Mouse (Mus musculus) intestine, embryonic 14.5 days (tissue): ENCODE data around the gene Klk1. TPM values are rescaled to one million over a fixed set of nuclear protein-coding genes. Genes with fewer than 3 reads are reported as not detected.

Experiments
- ATAC-seq: fragments of 200-750 bp; cut with Nextera tagmentation; replicated peaks from 2 replicates; pipeline ENCODE4 v1.8.0; 2017; ENCODE audit warnings: low read depth, moderate number of reproducible peaks, moderate TSS enrichment, moderate library complexity; ENCODE audit not compliant: low FRiP score, low TSS enrichment
- DNase-seq: peaks from one replicate; pipeline ENCODE4 v3.0.0-alpha.2; 2018; ENCODE audit warnings: low spot score
- H3K27ac ChIP-seq: fragments of 300-500 bp; sonication (generic); 2 replicates; pipeline ENCODE4 v1.5.1; 2014; ENCODE audit warnings: low read depth, mild to moderate bottlenecking, control low read depth
- H3K27me3 ChIP-seq: fragments of 300-500 bp; sonication (generic); replicated peaks from 2 replicates; pipeline ENCODE4 v1.6.1; 2014; ENCODE audit warnings: low read length, control low read depth; ENCODE audit not compliant: control insufficient read depth, insufficient read depth
- H3K36me3 ChIP-seq: fragments of 300-500 bp; sonication (generic); 2 replicates; pipeline ENCODE4 v1.6.1; 2014; ENCODE audit warnings: low read length, control low read depth; ENCODE audit not compliant: control insufficient read depth, insufficient read depth
- H3K4me1 ChIP-seq: fragments of 300-500 bp; sonication (generic); replicated peaks from 2 replicates; pipeline ENCODE4 v1.6.1; 2014; ENCODE audit warnings: low read length, control low read depth, mixed read lengths; ENCODE audit not compliant: control insufficient read depth, insufficient read depth
- H3K4me2 ChIP-seq: fragments of 300-500 bp; sonication (generic); 2 replicates; pipeline ENCODE4 v1.6.1; 2014; ENCODE audit warnings: low read length
- H3K4me3 ChIP-seq: fragments of 300-500 bp; sonication (generic); 2 replicates; pipeline ENCODE4 v1.5.1; 2014; ENCODE audit warnings: low read depth, low read length, control low read depth, mixed read lengths
- H3K9ac ChIP-seq: fragments of 300-500 bp; sonication (generic); 2 replicates; pipeline ENCODE4 v1.6.1; 2014; ENCODE audit warnings: mild to moderate bottlenecking, low read length
- H3K9me3 ChIP-seq: fragments of 300-500 bp; sonication (generic); 2 replicates; pipeline ENCODE4 v1.6.1; 2016; ENCODE audit warnings: low read length, control low read depth; ENCODE audit not compliant: control insufficient read depth
- WGBS: fragments of 180-500 bp; shearing (Covaris S2); extraction: QIAGEN DNeasy Blood & Tissue Kit; methylation state at CpG from one replicate; pipeline ENCODE4 v1.1.7; 2014; 5-methylcytosine and 5-hydroxymethylcytosine counted together
- polyA plus RNA-seq: library from polyadenylated mRNA; unstranded; fragments of >200 nt; fragmentation: Nextera tagmentation; extraction: Ambion mirVana; gene quantifications from 2 replicates; pipeline ENCODE4 v1.2.1, GENCODE M21; 2014

Klk1 gene
- polyA plus RNA-seq, 1 experiment from 2014 or later: 1.8 TPM

GRCm38 (mm10) chr7:44276461-44277249 is 51.5 kb downstream of the Klk1 start:
- H3K4me2 ChIP-seq: no peak overlapping the region

GRCm38 (mm10) chr7:44277250-44277622 is 52.1 kb downstream of the Klk1 start:
- Histone ChIP-seq H3K4me3 (no peak overlapping the region), H3K4me1 (no peaks in the 10 kb centered on the region), H3K27me3 (no peaks in the 10 kb centered on the region; the same call in 1 of the 2 replicates), H3K9ac (no peak overlapping the region), H3K4me2 (no peak overlapping the region), H3K36me3 (no peaks in the 10 kb centered on the region), H3K27ac (no peak overlapping the region), H3K9me3 (no peaks in the 10 kb centered on the region)
- no peak for DNase-seq
- ATAC-seq: no peak
- 45% methylated on average over 2 of the region's 2 CpGs for WGBS

More at GRCm38 (mm10) chr7:44276461-44277249, 51.5 kb downstream of the Klk1 start:
- DNase-seq (no peak), ATAC-seq (no peak)
- Histone ChIP-seq H3K4me1 (no peaks in the 10 kb centered on the region), H3K9me3 (no peaks in the 10 kb centered on the region), H3K27ac (no peak overlapping the region), H3K4me3 (no peak overlapping the region), H3K9ac (no peak overlapping the region), H3K27me3 (no peaks in the 10 kb centered on the region; the same call in 1 of the 2 replicates), H3K36me3 (no peaks in the 10 kb centered on the region)
- 68% methylated on average over 10 of the region's 10 CpGs for WGBS

Other genes starting within 250 kb of the Klk1 start
- not detected in 2 replicates for gene Klk1b9, start 249.3 kb upstream of the Klk1 start, polyA plus RNA-seq
- gene Klk1b11, start 229.5 kb upstream of the Klk1 start, polyA plus RNA-seq: not detected in 2 replicates
- gene Klk1b26, start 213.2 kb upstream of the Klk1 start, polyA plus RNA-seq: not detected in 2 replicates
- not detected in 2 replicates for gene Klk1b27, start 173.1 kb upstream of the Klk1 start, polyA plus RNA-seq
- not detected in 2 replicates for gene Klk1b21, start 123.0 kb upstream of the Klk1 start, polyA plus RNA-seq
- not detected in 2 replicates for gene Klk1b22, start 112.7 kb upstream of the Klk1 start, polyA plus RNA-seq
- gene Klk1b16, start 88.6 kb upstream of the Klk1 start, polyA plus RNA-seq: not detected in 2 replicates
- not detected in 2 replicates for gene Klk1b24, start 37.1 kb upstream of the Klk1 start, polyA plus RNA-seq
- not detected in 2 replicates for gene Klk1b3, start 27.2 kb upstream of the Klk1 start, polyA plus RNA-seq
- not detected in 2 replicates for gene Klk1b4, start 17.9 kb upstream of the Klk1 start, polyA plus RNA-seq
- not detected in 2 replicates for gene Klk1b5, start 9.4 kb upstream of the Klk1 start, polyA plus RNA-seq
- gene Gm36864, start 10.8 kb downstream of the Klk1 start, polyA plus RNA-seq: not detected in 2 replicates
- 1.1 and 1.6 TPM in 2 replicates for gene 1700028J19Rik, start 21.3 kb downstream of the Klk1 start, polyA plus RNA-seq
- gene 2410002F23Rik, start 21.4 kb downstream of the Klk1 start, polyA plus RNA-seq: 124 and 129 TPM in 2 replicates
- not detected in 2 replicates for gene Acp4, start 32.0 kb downstream of the Klk1 start, polyA plus RNA-seq
- gene Gm15517, start 36.1 kb downstream of the Klk1 start, polyA plus RNA-seq: not detected in 2 replicates
- gene Clec11a, start 81.5 kb downstream of the Klk1 start, polyA plus RNA-seq: 5.4 and 6.3 TPM in 2 replicates
- 3.0 and 3.3 TPM in 2 replicates for gene Shank1, start 84.9 kb downstream of the Klk1 start, polyA plus RNA-seq
- gene Syt3, start 158.7 kb downstream of the Klk1 start, polyA plus RNA-seq: 1.6 and 1.7 TPM in 2 replicates
- 1.5 and 1.6 TPM in 2 replicates for gene 1700008O03Rik, start 160.5 kb downstream of the Klk1 start, polyA plus RNA-seq
- gene Lrrc4b, start 203.7 kb downstream of the Klk1 start, polyA plus RNA-seq: 1.3 TPM in 2 replicates
- gene Aspdh, start 240.0 kb downstream of the Klk1 start, polyA plus RNA-seq: 0.65 TPM in 1 of 2 replicates, not detected in the other
- gene Josd2, start 242.6 kb downstream of the Klk1 start, polyA plus RNA-seq: 72.1 and 77.0 TPM in 2 replicates